Mouse (Mus musculus): ENCODE measurements around the gene Sgsm3.

DNA sequence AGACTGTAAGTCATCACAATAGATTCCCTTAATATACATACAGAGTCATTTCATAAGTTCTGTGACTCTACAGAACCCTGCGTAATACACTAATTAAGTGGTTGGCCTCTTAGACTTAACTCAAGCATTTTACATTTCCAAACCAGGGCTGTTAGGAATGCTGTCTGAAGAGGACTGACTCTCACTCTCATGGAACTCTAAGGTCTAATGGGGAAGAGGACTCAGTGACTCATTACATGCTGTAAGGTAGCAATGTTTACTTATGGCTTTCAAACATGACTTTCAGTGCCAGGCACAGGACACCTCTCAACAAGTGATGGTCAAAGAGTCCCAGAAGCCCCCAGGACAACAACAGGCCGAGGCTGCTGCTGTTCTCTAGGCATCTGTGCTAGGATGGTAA, 77.9 kb downstream of the Sgsm3 start:
- TF ChIP-seq POLR2A (IDR thresholded peaks at IDR 0.05; ENCODE audit: insufficient read length, low read depth) (no peak), SRF (IDR thresholded peaks at IDR 0.05; ENCODE audit: control insufficient read depth, insufficient read length, low read depth) (no peak), MAX (IDR thresholded peaks at IDR 0.05; ENCODE audit: low read depth) (no peak)

Data from myocyte (in vitro differentiated cells).